Mouse (Mus musculus) retina, postnatal 1 day (tissue): Measurements from ENCODE around the gene Zswim8.

Experiments used
- DNase-seq: peaks from one replicate; pipeline ENCODE4 v3.0.0-alpha.2; 2012

Zswim8 gene

GRCm38 (mm10) chr14:20733041-20733951 is 25.9 kb downstream of the Zswim8 start:
- no peak for DNase-seq

- DNase-seq: peak; percentile 95
Measured at GRCm38 (mm10) chr14:20733952-20734774, 26.8 kb downstream of the Zswim8 start, which contains the start of gene Ndst2. Gene Ndst2, minus strand, starts transcription at chr14:20734562.

- DNase-seq: no peak
Measured at GRCm38 (mm10) chr14:20735052-20735451, 27.7 kb downstream of the Zswim8 start.

GRCm38 (mm10) chr14:20735892-20736390 is 28.6 kb downstream of the Zswim8 start:
- DNase-seq: no peak

- DNase-seq: peak; percentile 74
Measured at GRCm38 (mm10) chr14:20737306-20737705, 30.0 kb downstream of the Zswim8 start.

- no peak for DNase-seq
Measured at GRCm38 (mm10) chr14:20738511-20738910, 31.2 kb downstream of the Zswim8 start.

GRCm38 (mm10) chr14:20741301-20741700 is 33.9 kb downstream of the Zswim8 start:
- DNase-seq: no peak

- no peak for DNase-seq
Measured at GRCm38 (mm10) chr14:20743614-20744013, 36.3 kb downstream of the Zswim8 start.

- no peak for DNase-seq
Measured at GRCm38 (mm10) chr14:20746935-20747334, 39.6 kb downstream of the Zswim8 start.

GRCm38 (mm10) chr14:20748388-20748787 is 41.0 kb downstream of the Zswim8 start:
- DNase-seq: no peak

GRCm38 (mm10) chr14:20749494-20750051 is 42.2 kb downstream of the Zswim8 start:
- DNase-seq: no peak

GRCm38 (mm10) chr14:20750503-20750902 is 43.2 kb downstream of the Zswim8 start:
- no peak for DNase-seq

GRCm38 (mm10) chr14:20753792-20754191 is 46.4 kb downstream of the Zswim8 start:
- DNase-seq: no peak

- no peak for DNase-seq
Measured at GRCm38 (mm10) chr14:20757370-20757907, 50.1 kb downstream of the Zswim8 start.

GRCm38 (mm10) chr14:20758768-20759435 is 51.5 kb downstream of the Zswim8 start:
- no peak for DNase-seq

GRCm38 (mm10) chr14:20764942-20765341 is 57.6 kb downstream of the Zswim8 start:
- DNase-seq: no peak

GRCm38 (mm10) chr14:20765642-20766258 is 58.4 kb downstream of the Zswim8 start:
- peak; percentile 85 for DNase-seq

GRCm38 (mm10) chr14:20767936-20768335 is 60.6 kb downstream of the Zswim8 start:
- DNase-seq: no peak

GRCm38 (mm10) chr14:20768581-20768980 is 61.2 kb downstream of the Zswim8 start:
- DNase-seq: no peak

- no peak for DNase-seq
Measured at GRCm38 (mm10) chr14:20771941-20772340, 64.6 kb downstream of the Zswim8 start.

- DNase-seq: no peak
Measured at GRCm38 (mm10) chr14:20772808-20773207, 65.5 kb downstream of the Zswim8 start.
